Mouse (Mus musculus) myocyte (in vitro differentiated cells): ENCODE results near the gene Cyp27b1. TPM values are rescaled to one million over a fixed set of nuclear protein-coding genes. Genes with fewer than 3 reads are reported as not detected.

Experiments
- H3K27me3 ChIP-seq: one replicate; pipeline ENCODE4 v1.6.1; 2011; ENCODE audit not compliant: control insufficient read depth, insufficient read depth, insufficient read length
- H3K36me3 ChIP-seq: one replicate; pipeline ENCODE4 v1.6.1; 2011; ENCODE audit not compliant: control insufficient read depth, insufficient read depth
- H3K4me2 ChIP-seq: one replicate; pipeline ENCODE4 v1.6.1; 2011; ENCODE audit warnings: low read depth, control low read depth
- H3K4me3 ChIP-seq: one replicate; pipeline ENCODE4 v1.5.1; 2011; ENCODE audit warnings: mild to moderate bottlenecking, control low read depth, moderate library complexity
- H3K79me2 ChIP-seq: one replicate; pipeline ENCODE4 v1.6.1; 2011; ENCODE audit not compliant: control insufficient read depth, insufficient read depth
- H3ac ChIP-seq: one replicate; pipeline ENCODE4 v1.6.1; 2011; ENCODE audit not compliant: control insufficient read depth, insufficient read length
- CEBPB ChIP-seq: IDR thresholded peaks from 2 replicates; pipeline ENCODE4 v1.6.1; 2011; ENCODE audit warnings: mild to moderate bottlenecking, moderate library complexity; ENCODE audit not compliant: poor library complexity, insufficient read depth, severe bottlenecking
- E2F4 ChIP-seq: IDR thresholded peaks from one replicate; pipeline ENCODE4 v1.6.1; 2011; ENCODE audit warnings: mild to moderate bottlenecking, control low read depth, moderate library complexity; ENCODE audit not compliant: insufficient read depth
- MAX ChIP-seq: IDR thresholded peaks from one replicate; pipeline ENCODE4 v1.6.1; 2011; ENCODE audit warnings: low read depth, mild to moderate bottlenecking, control low read depth
- MYOD1 ChIP-seq, 3 experiments: IDR thresholded peaks; one replicate each; pipeline ENCODE4 v1.6.1; 2011; ENCODE audit warnings: control low read depth in 2 of 3, low read depth in 2 of 3, mild to moderate bottlenecking in 2 of 3, moderate library complexity in 1 of 3; ENCODE audit not compliant: insufficient read length in 2 of 3, control insufficient read depth in 1 of 3
- MYOG ChIP-seq, 3 experiments: IDR thresholded peaks; one replicate each; pipeline ENCODE4 v1.6.1; 2011; ENCODE audit warnings: control low read depth in 2 of 3, low read depth in 2 of 3, mild to moderate bottlenecking in 2 of 3; ENCODE audit not compliant: insufficient read length in 2 of 3, control insufficient read depth in 1 of 3, insufficient read depth in 1 of 3
- POLR2A ChIP-seq: IDR thresholded peaks from one replicate; pipeline ENCODE4 v1.6.1; 2011; ENCODE audit warnings: low read depth, mild to moderate bottlenecking, control low read depth, moderate library complexity; ENCODE audit not compliant: insufficient read length
- POLR2AphosphoS2 ChIP-seq: IDR thresholded peaks from one replicate; pipeline ENCODE4 v1.6.1; 2011; ENCODE audit warnings: low read depth, control low read depth; ENCODE audit not compliant: insufficient read length
- REST ChIP-seq: IDR thresholded peaks from one replicate; pipeline ENCODE4 v1.6.1; 2011; ENCODE audit warnings: mild to moderate bottlenecking, control low read depth, moderate library complexity; ENCODE audit not compliant: insufficient read depth, insufficient read length
- SRF ChIP-seq: IDR thresholded peaks from one replicate; pipeline ENCODE4 v1.6.1; 2011; ENCODE audit warnings: low read depth; ENCODE audit not compliant: control insufficient read depth, insufficient read length
- TCF12 ChIP-seq: IDR thresholded peaks from one replicate; pipeline ENCODE4 v1.6.1; 2011; ENCODE audit warnings: mild to moderate bottlenecking, control low read depth; ENCODE audit not compliant: poor library complexity, insufficient read depth, severe bottlenecking
- TCF3 ChIP-seq: IDR thresholded peaks from one replicate; pipeline ENCODE4 v1.6.1; 2011; ENCODE audit warnings: low read depth, control low read depth; ENCODE audit not compliant: insufficient read length
- USF1 ChIP-seq: IDR thresholded peaks from one replicate; pipeline ENCODE4 v1.6.1; 2011; ENCODE audit warnings: low read depth, mild to moderate bottlenecking, control low read depth, moderate library complexity
- polyA plus RNA-seq: library from polyadenylated mRNA; unstranded; fragments of >200 nt; fragmentation: generic; extraction: Trizol; gene quantifications from one replicate; pipeline ENCODE4 v1.2.1, GENCODE M21; 2012; ENCODE audit warnings: missing spikeins

Gene Cyp27b1
- polyA plus RNA-seq, 1 experiment: 0.56 TPM

DNA sequence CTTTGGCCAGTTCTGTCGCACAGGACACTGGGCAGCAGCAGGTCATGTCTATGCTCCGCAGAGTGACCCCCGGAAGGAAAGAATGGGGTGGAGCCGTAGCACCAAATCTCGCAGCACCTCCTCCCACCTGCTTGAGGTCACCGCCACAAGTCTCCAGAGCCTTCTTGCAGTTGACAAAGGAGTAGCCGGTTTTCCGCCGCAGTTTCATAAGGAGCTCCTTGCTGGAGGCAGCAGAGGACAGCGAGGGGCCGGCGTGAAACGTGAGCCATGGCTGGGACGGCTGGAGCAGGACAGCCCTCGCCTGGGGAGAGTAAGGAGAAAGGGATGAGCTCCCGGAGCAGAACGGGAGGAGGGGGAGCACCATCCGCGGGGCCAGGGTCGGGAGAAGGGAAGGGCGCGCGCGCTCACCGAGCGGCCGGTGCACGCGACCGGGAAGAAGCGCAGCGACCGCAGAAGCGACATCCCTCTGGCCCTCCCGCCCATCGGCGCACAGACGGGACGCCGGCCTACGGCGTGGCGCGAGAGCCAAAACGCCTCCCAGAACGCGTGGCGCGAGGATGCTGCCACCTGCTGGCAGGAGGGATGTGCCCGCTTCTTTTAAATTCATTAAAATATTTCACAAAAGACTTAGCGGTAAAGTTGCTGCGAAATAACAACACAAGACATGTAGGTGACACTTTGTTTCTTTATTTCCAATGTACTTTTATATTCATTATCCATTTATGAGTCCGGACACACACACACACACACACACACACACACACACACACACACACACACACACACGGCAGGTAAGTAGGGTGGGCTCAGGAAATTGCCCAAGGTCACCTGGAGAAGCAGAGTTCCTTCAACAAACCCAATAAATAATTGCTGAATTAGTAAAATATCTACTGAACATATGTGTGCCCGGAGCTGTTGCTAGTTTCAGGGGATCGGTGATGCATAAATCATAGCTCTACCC lies 17.4 kb upstream of the Cyp27b1 start, which contains the start of gene Tsfm:
Gene Tsfm, minus strand, starts transcription at position 505 of the 961 bp plus-strand sequence.
- peak within 1 kb of the TSS; percentile 92 for H3K4me2 ChIP-seq
- H3K36me3 ChIP-seq: peaks cover 7% of the 10 kb centered on the region
- peak within 1 kb of the TSS; percentile 70 for H3K4me3 ChIP-seq
- H3ac ChIP-seq: peak within 1 kb of the TSS; percentile 54
- no peaks in the 10 kb centered on the region for H3K79me2 ChIP-seq
- TF ChIP-seq POLR2A (peak; percentile 88), MAX (no peak), SRF (peak; percentile 45), TCF12 (no peak), TCF3 (no peak), REST (no peak), MYOG (IDR thresholded peaks at IDR 0.05; ENCODE audit: control insufficient read depth in 1 of 3, insufficient read depth in 1 of 3, insufficient read length in 2 of 3, low read depth in 2 of 3) (peak in 1 of 3 experiments; percentile 28), USF1 (no peak), MYOD1 (IDR thresholded peaks at IDR 0.05; ENCODE audit: control insufficient read depth in 1 of 3, insufficient read length in 2 of 3, low read depth in 2 of 3) (peak in 1 of 3 experiments; percentile 2), CEBPB (no peak), E2F4 (peak; percentile 32), POLR2AphosphoS2 (peak; percentile 86)
- no peaks in the 10 kb centered on the region for H3K27me3 ChIP-seq

DNA sequence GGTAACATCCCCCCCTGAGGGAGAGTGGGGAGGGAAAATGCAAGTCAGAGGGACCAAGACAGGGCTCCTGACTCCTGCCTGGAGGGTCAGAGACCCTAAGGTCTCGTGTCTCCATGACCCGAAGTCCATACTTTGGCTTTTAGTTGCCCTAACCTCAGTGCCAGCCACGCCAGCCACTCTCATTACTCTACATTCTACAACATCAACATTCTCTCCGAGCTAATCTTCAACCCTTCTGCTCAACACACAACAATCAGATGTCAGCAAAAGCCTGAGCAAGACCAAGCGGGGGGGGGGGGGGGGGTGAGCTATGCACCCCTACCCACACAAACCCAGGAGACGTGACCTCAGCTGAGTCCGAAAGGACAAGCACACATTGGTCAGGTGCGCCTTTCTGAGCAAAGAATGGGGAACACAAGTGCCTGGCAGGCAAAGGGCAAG lies 14.7 kb upstream of the Cyp27b1 start:
- TF ChIP-seq E2F4: no peak
- TF ChIP-seq POLR2AphosphoS2: no peak
- no peak for TF ChIP-seq TCF12
- no peak for TF ChIP-seq MYOD1 (IDR thresholded peaks at IDR 0.05; ENCODE audit: control insufficient read depth in 1 of 3, insufficient read length in 2 of 3, low read depth in 2 of 3)
- no peak for TF ChIP-seq SRF
- no peak for TF ChIP-seq MYOG (IDR thresholded peaks at IDR 0.05; ENCODE audit: control insufficient read depth in 1 of 3, insufficient read depth in 1 of 3, insufficient read length in 2 of 3, low read depth in 2 of 3)
- TF ChIP-seq MAX: no peak
- no peak for TF ChIP-seq POLR2A
- TF ChIP-seq REST: no peak
- TF ChIP-seq CEBPB: no peak
- no peak for TF ChIP-seq USF1
- TF ChIP-seq TCF3: no peak
- Histone ChIP-seq H3ac (no peak overlapping the region), H3K27me3 (no peaks in the 10 kb centered on the region), H3K4me3 (no peak overlapping the region), H3K4me2 (no peak overlapping the region), H3K36me3 (no peaks in the 10 kb centered on the region), H3K79me2 (no peaks in the 10 kb centered on the region)

DNA sequence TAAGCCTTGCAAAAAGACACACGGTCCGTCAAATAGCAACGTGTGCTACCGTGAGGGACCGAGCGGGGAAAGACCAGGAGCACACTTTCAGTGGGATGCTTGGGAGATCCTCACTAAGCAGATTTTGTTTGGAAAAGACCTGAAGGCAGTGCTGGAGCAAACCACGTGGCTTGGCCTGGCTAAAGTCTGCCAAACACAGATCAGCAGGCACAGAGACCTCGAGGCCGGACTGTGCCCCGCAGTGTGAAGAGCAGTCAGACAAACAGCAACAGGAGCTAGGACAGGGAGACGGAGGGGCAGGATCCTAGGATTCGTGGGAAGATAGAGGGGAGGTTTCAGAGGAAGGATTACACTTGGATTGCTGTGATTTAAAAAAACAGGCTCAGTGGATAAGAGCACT lies 11.8 kb upstream of the Cyp27b1 start:
- H3K36me3 ChIP-seq: no peaks in the 10 kb centered on the region
- H3K4me3 ChIP-seq: no peak overlapping the region
- H3K79me2 ChIP-seq: no peaks in the 10 kb centered on the region
- no peak overlapping the region for H3K4me2 ChIP-seq
- H3K27me3 ChIP-seq: no peaks in the 10 kb centered on the region
- TF ChIP-seq REST: no peak
- no peak for TF ChIP-seq USF1
- TF ChIP-seq E2F4: no peak
- TF ChIP-seq SRF: no peak
- no peak for TF ChIP-seq MAX
- TF ChIP-seq MYOG (IDR thresholded peaks at IDR 0.05; ENCODE audit: control insufficient read depth in 1 of 3, insufficient read depth in 1 of 3, insufficient read length in 2 of 3, low read depth in 2 of 3): no peak
- no peak for TF ChIP-seq POLR2AphosphoS2
- no peak for TF ChIP-seq TCF12
- no peak for TF ChIP-seq TCF3
- TF ChIP-seq MYOD1 (IDR thresholded peaks at IDR 0.05; ENCODE audit: control insufficient read depth in 1 of 3, insufficient read length in 2 of 3, low read depth in 2 of 3): no peak
- TF ChIP-seq CEBPB: no peak
- TF ChIP-seq POLR2A: no peak
- no peak overlapping the region for H3ac ChIP-seq

DNA sequence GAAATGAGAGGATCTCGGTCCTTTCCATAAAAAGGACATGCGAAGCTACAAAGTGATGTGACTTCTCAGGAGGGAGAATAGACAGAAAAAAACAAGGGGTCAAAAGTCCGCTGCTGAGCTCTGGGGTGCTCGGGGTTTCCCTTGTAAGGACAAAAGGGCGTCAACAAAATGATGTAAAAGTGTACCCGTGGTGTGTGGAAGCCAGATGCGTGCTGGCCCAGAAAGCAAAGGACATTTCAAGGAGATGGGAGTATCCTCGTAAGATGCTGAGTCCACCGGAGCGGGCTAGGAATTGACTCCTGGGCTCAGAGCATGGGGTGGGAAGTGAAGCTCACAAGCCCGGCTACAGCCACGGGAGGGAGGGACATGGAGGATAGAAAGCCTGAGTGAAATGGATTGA lies 10.4 kb upstream of the Cyp27b1 start:
- H3K27me3 ChIP-seq: no peaks in the 10 kb centered on the region
- no peak overlapping the region for H3ac ChIP-seq
- peaks cover 4% of the 10 kb centered on the region for H3K79me2 ChIP-seq
- no peak overlapping the region for H3K4me2 ChIP-seq
- H3K36me3 ChIP-seq: no peaks in the 10 kb centered on the region
- no peak overlapping the region for H3K4me3 ChIP-seq
- TF ChIP-seq REST (no peak), MYOG (IDR thresholded peaks at IDR 0.05; ENCODE audit: control insufficient read depth in 1 of 3, insufficient read depth in 1 of 3, insufficient read length in 2 of 3, low read depth in 2 of 3) (no peak), CEBPB (no peak), E2F4 (no peak), USF1 (no peak), TCF12 (no peak), MAX (no peak), SRF (no peak), POLR2A (no peak), POLR2AphosphoS2 (no peak), TCF3 (no peak), MYOD1 (IDR thresholded peaks at IDR 0.05; ENCODE audit: control insufficient read depth in 1 of 3, insufficient read length in 2 of 3, low read depth in 2 of 3) (no peak)
